Mouse (Mus musculus): Measurements from ENCODE around the gene Ttf2.

Gene Ttf2

DNA sequence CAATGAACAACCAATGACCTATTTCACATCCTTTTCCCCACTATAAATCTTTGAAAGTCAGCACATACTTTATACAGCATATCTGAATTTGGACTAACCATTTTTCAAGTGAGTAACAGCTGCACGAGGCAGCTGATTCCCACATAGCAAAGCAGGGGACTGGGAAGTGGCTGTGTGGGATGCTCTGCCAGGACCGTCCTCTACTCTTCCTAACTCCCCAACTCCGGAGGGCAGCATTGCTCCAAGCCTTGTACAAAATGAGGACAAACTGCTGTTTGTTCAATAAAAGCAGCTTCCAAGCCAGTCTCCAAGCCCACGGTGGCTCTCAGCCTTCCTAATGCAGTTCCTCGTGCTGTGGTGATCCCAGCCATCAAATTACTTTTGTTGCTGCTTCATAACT is 58.8 kb downstream of the Ttf2 start:
- no peak for DNase-seq

DNA sequence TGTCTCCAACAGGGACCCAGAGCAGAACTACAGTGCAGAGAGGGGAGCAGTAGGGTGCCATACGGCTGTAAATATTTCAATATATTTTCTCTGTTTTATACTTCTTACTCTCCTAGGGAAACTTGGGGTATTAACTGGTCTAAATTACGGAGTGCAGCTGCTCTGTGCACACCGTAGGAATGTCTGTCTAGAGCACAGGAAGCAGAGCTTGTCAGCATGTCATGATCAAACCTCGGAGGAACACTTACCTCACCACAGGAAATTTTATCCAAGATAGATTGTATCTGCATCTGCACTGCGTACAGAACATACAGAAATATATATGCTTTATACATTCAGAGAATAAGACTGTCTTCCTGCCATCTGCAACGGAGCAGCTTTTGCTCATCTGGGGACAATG is 60.9 kb downstream of the Ttf2 start:
- no peak for DNase-seq

DNA sequence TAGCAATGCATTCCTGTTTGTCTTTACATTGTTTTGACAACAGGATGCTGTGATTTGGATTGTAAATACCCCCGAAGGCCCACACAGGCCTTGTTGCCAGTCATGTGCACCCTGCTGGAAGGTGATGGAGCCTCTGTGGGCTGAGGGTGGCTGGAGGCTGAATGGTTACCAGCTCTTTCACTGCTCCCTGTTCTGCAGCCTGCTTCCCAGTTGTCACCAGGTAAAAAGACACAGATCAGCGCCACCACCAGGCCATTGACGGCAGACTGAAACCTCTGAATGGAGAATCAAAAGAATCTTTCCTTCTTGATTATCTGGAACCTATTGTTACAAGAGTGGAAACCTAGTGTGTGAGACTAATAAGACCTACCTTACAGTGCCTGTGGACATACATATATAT is 62.5 kb downstream of the Ttf2 start:
- no peak for DNase-seq

DNA sequence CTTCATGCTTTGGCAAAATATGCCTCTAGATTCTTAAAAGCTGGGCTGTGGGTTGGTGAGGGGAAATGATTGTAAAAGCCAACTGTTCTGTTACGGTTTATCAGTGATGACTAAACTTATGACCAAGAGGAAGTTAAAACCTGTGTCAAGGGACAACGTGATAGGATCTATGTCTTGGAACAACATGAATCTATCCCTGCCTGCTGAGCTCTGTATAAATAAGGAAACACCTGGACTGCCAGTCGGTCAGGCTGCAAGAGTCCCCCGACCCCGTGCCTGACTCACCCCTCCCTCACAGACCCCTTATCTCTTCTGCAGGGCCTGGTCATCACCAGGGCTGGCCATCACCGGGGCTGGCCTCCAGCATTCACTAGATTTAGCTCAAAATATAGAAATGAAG is 63.3 kb downstream of the Ttf2 start:
- no peak for DNase-seq

- no peak for DNase-seq
Observed at GRCm38 (mm10) chr3:100895500-100895899, 74.0 kb downstream of the Ttf2 start.

DNA sequence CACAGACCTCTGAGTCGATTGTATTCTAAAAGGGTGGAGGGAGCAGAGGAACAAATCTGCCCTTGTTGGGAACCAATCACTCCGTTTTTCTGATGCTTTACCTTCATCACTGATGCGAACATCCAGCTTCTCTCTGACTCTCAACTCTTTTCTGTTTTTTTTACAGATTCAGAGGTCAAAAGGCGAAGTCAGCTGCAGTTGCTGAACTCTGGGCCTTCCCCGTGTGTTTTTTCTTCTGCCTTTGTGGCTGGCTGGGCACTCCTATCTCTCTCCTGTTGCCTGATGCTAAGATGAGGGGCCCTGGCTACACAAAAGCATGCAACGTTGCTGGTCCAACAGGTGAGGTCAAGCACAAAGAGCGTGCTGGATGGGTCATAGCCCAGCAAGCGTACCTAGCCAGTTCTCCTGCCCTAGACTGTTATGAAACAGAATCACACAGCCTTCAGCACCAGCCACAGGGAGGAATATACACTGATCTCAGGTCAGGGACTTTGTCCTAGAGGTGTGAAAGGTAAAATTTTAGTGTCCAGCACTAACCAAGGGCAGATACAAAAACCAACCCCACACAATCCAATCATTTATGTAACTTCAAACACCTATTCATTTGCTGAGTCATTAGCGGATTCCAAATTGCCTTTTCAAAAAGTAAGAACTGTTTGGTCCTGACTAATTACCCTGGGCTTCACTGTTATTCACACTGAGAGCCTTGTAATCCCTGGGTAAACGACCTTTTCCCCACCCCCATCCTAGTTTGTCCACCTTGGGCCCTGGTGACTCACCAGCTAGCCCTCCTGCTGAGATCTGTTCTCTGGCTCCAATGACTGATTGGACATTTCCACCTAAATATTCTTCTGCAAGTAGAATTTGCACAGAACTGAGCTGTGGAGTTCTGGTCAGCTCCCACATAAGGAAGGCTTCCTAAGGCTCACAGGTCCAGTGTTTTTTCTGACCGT is 76.8 kb downstream of the Ttf2 start:
- no peak for DNase-seq

DNA sequence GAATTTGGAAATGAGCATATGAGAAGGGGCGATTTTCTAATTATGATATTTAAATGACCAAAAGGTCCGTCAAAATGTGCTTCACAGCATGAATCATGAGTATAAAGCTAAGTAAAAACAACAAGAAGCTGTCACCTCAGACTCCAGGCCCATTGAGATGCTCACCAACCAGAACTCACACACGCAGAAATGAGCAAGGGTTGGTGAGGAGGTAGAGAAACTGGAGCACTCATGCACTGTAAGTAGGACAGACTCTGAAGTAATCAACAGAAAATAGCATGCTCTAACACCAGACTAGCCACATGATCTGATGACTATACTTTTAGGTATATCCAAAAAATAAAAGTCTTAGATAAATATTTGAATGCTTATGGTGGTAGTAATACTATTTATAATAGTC is 79.1 kb downstream of the Ttf2 start:
- no peak for DNase-seq

DNA sequence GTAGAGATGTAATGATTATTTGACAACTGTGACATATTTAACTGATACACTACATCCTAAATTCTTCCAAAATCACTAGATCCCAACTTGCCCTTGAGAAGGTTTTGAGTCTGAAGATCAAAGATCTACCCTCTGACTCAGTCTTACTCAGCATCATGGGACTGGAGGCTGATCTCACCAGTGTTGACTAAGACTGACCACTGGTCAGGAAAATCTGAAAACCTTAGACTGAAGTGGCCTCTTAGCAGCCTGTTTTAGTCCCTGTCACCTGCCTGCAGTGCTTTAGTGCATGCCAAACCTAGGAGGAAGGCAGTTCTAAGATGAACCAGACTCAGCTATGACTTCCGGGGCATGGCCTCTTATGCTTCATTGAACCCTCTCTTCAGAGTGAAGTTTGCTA is 80.2 kb downstream of the Ttf2 start:
- no peak for DNase-seq
